Mouse (Mus musculus) embryonic facial prominence, embryonic 15.5 days (tissue): ENCODE measurements around the gene Gm20388. TPM values are rescaled to one million over a fixed set of nuclear protein-coding genes. Genes with fewer than 3 reads are reported as not detected.

Source experiments
- ATAC-seq: fragments of 200-750 bp; cut with Nextera tagmentation; 2 replicates; pipeline ENCODE4 v1.8.0; 2017; ENCODE audit warnings: low read depth, moderate TSS enrichment; ENCODE audit not compliant: insufficient number of reproducible peaks, low FRiP score, low TSS enrichment
- H3K27ac ChIP-seq: fragments of 300-500 bp; sonication (generic); replicated peaks from 2 replicates; pipeline ENCODE4 v1.5.1; 2015; ENCODE audit warnings: mild to moderate bottlenecking, inconsistent platforms
- H3K27me3 ChIP-seq: fragments of 300-500 bp; sonication (generic); 2 replicates; pipeline ENCODE4 v1.6.1; 2015; ENCODE audit warnings: inconsistent platforms
- H3K36me3 ChIP-seq: fragments of 300-500 bp; sonication (generic); 2 replicates; pipeline ENCODE4 v1.6.1; 2015; ENCODE audit warnings: mild to moderate bottlenecking, inconsistent platforms
- H3K4me1 ChIP-seq: fragments of 300-500 bp; sonication (generic); 2 replicates; pipeline ENCODE4 v1.6.1; 2015; ENCODE audit warnings: inconsistent platforms
- H3K4me2 ChIP-seq: fragments of 300-500 bp; sonication (generic); replicated peaks from 2 replicates; pipeline ENCODE4 v1.6.1; 2015; ENCODE audit warnings: mild to moderate bottlenecking, inconsistent platforms
- H3K4me3 ChIP-seq: fragments of 300-500 bp; sonication (generic); replicated peaks from 2 replicates; pipeline ENCODE4 v1.5.1; 2015; ENCODE audit warnings: mild to moderate bottlenecking, inconsistent platforms
- H3K9ac ChIP-seq: fragments of 300-500 bp; sonication (generic); 2 replicates; pipeline ENCODE4 v1.6.1; 2015; ENCODE audit warnings: inconsistent platforms
- H3K9me3 ChIP-seq: fragments of 300-500 bp; sonication (generic); replicated peaks from 2 replicates; pipeline ENCODE4 v1.6.1; 2016; ENCODE audit warnings: inconsistent platforms
- WGBS: fragments of 180-500 bp; shearing (Covaris S2); methylation state at CpG from one replicate; pipeline ENCODE4 v1.1.7; 2015; 5-methylcytosine and 5-hydroxymethylcytosine counted together
- polyA plus RNA-seq: library from polyadenylated mRNA; unstranded; fragments of >200 nt; fragmentation: Nextera tagmentation; extraction: Ambion mirVana; gene quantifications from 2 replicates; pipeline ENCODE4 v1.2.1, GENCODE M21; 2015

Gm20388 gene
- polyA plus RNA-seq, 1 experiment from 2014 or later: 8.0 TPM

GRCm38 (mm10) chr8:121115136-121115535, 1204.5 kb downstream of the Gm20388 start:
- no peak overlapping the region for H3K27ac ChIP-seq
- 2% methylated on average over 25 of the region's 25 CpGs for WGBS
- H3K4me3 ChIP-seq: 0 out of 2 replicates have a peak overlapping the region, but pooled peaks have one; percentile 1
- H3K4me2 ChIP-seq: no peak overlapping the region
- H3K4me1 ChIP-seq: peaks cover 31% of the 10 kb centered on the region
- no peaks in the 10 kb centered on the region for H3K36me3 ChIP-seq
- no peaks in the 10 kb centered on the region for H3K9me3 ChIP-seq
- no peak overlapping the region for H3K9ac ChIP-seq
- H3K27me3 ChIP-seq: peaks cover 73% of the 10 kb centered on the region
- ATAC-seq: no peak

GRCm38 (mm10) chr8:121115948-121116347, 1205.3 kb downstream of the Gm20388 start, which contains the start of gene Foxc2:
Foxc2 (plus strand) TSS chr8:121116171.
- Histone ChIP-seq H3K9me3 (no peaks in the 10 kb centered on the region), H3K4me3 (peak within 1 kb of the TSS; percentile 47), H3K36me3 (no peaks in the 10 kb centered on the region), H3K4me2 (peak within 1 kb of the TSS; percentile 79), H3K4me1 (peaks cover 31% of the 10 kb centered on the region), H3K27ac (peak within 1 kb of the TSS; percentile 44), H3K9ac (peak within 1 kb of the TSS; percentile 42), H3K27me3 (peaks cover 81% of the 10 kb centered on the region)
- peak; percentile 74 for ATAC-seq
- WGBS: 0% methylated on average over 25 of the region's 25 CpGs

- H3K27ac ChIP-seq: peak overlapping the region; percentile 44
- peak overlapping the region; percentile 79 for H3K4me2 ChIP-seq
- WGBS: under 1% methylated on average over 55 of the region's 55 CpGs
- peaks cover 31% of the 10 kb centered on the region for H3K4me1 ChIP-seq
- H3K9ac ChIP-seq: peak overlapping the region; percentile 42
- 0 out of 2 replicates have a peak, but pooled peaks have one; percentile 48 for ATAC-seq
- peak overlapping the region; percentile 47 for H3K4me3 ChIP-seq
- H3K36me3 ChIP-seq: no peaks in the 10 kb centered on the region
- no peaks in the 10 kb centered on the region for H3K9me3 ChIP-seq
- peaks cover 89% of the 10 kb centered on the region for H3K27me3 ChIP-seq
These were observed 1206.0 kb downstream of the Gm20388 start for GRCm38 (mm10) chr8:121116591-121117185.

GRCm38 (mm10) chr8:121117186-121117651, 1206.6 kb downstream of the Gm20388 start:
- peaks cover 91% of the 10 kb centered on the region for H3K27me3 ChIP-seq
- H3K4me2 ChIP-seq: peak overlapping the region; percentile 79
- H3K27ac ChIP-seq: no peak overlapping the region
- peaks cover 31% of the 10 kb centered on the region for H3K4me1 ChIP-seq
- WGBS: under 1% methylated on average over 62 of the region's 62 CpGs
- peak overlapping the region; percentile 47 for H3K4me3 ChIP-seq
- H3K9ac ChIP-seq: peak overlapping the region; percentile 26; the same call in 1 of the 2 replicates
- 0 out of 2 replicates have a peak, but pooled peaks have one; percentile 8 for ATAC-seq
- no peaks in the 10 kb centered on the region for H3K36me3 ChIP-seq
- H3K9me3 ChIP-seq: no peaks in the 10 kb centered on the region

- H3K4me3 ChIP-seq: peak overlapping the region; percentile 47
- no peaks in the 10 kb centered on the region for H3K36me3 ChIP-seq
- H3K9me3 ChIP-seq: no peaks in the 10 kb centered on the region
- H3K4me2 ChIP-seq: peak overlapping the region; percentile 79
- peaks cover 93% of the 10 kb centered on the region for H3K27me3 ChIP-seq
- no peak for ATAC-seq
- 0 out of 2 replicates have a peak overlapping the region, but pooled peaks have one; percentile 26 for H3K9ac ChIP-seq
- peaks cover 31% of the 10 kb centered on the region for H3K4me1 ChIP-seq
- no peak overlapping the region for H3K27ac ChIP-seq
- 1% methylated on average over 28 of the region's 28 CpGs for WGBS
These were observed 1207.3 kb downstream of the Gm20388 start for GRCm38 (mm10) chr8:121117906-121118305.

GRCm38 (mm10) chr8:121118634-121119420, 1208.2 kb downstream of the Gm20388 start:
- ATAC-seq: no peak
- H3K27ac ChIP-seq: no peak overlapping the region
- no peaks in the 10 kb centered on the region for H3K36me3 ChIP-seq
- 9% methylated on average over 18 of the region's 18 CpGs for WGBS
- H3K9ac ChIP-seq: no peak overlapping the region
- H3K4me3 ChIP-seq: peak overlapping the region; percentile 47
- peaks cover 98% of the 10 kb centered on the region for H3K27me3 ChIP-seq
- H3K4me1 ChIP-seq: peaks cover 24% of the 10 kb centered on the region
- no peaks in the 10 kb centered on the region for H3K9me3 ChIP-seq
- H3K4me2 ChIP-seq: peak overlapping the region; percentile 22

- WGBS: 22% methylated on average over 12 of the region's 12 CpGs
- Histone ChIP-seq H3K36me3 (no peaks in the 10 kb centered on the region), H3K4me2 (peak overlapping the region; percentile 12; the same call in 1 of the 2 replicates), H3K4me3 (peak overlapping the region; percentile 47), H3K9me3 (no peaks in the 10 kb centered on the region), H3K27ac (no peak overlapping the region), H3K4me1 (peaks cover 27% of the 10 kb centered on the region), H3K27me3 (peaks cover 97% of the 10 kb centered on the region), H3K9ac (peak overlapping the region; percentile 9; the same call in 1 of the 2 replicates)
- ATAC-seq: no peak
These were observed 1209.2 kb downstream of the Gm20388 start for GRCm38 (mm10) chr8:121119635-121120455.

GRCm38 (mm10) chr8:121120456-121121419, 1210.1 kb downstream of the Gm20388 start:
- ATAC-seq: no peak
- WGBS: 20% methylated on average over 17 of the region's 17 CpGs
- H3K4me1 ChIP-seq: peaks cover 33% of the 10 kb centered on the region

GRCm38 (mm10) chr8:121121704-121122103, 1211.1 kb downstream of the Gm20388 start:
- Histone ChIP-seq H3K4me2 (no peak overlapping the region), H3K4me3 (no peak overlapping the region), H3K9me3 (no peaks in the 10 kb centered on the region), H3K9ac (no peak overlapping the region), H3K36me3 (no peaks in the 10 kb centered on the region), H3K4me1 (peaks cover 32% of the 10 kb centered on the region), H3K27ac (no peak overlapping the region), H3K27me3 (peaks cover 99% of the 10 kb centered on the region)
- no peak for ATAC-seq
- WGBS: 24% methylated on average over 8 of the region's 8 CpGs

More at GRCm38 (mm10) chr8:121120456-121121419, 1210.1 kb downstream of the Gm20388 start:
- H3K9me3 ChIP-seq: no peaks in the 10 kb centered on the region
- 0 out of 2 replicates have a peak overlapping the region, but pooled peaks have one; percentile 12 for H3K4me2 ChIP-seq
- no peak overlapping the region for H3K9ac ChIP-seq
- peaks cover 97% of the 10 kb centered on the region for H3K27me3 ChIP-seq
- no peaks in the 10 kb centered on the region for H3K36me3 ChIP-seq
- H3K4me3 ChIP-seq: no peak overlapping the region; the same call in 1 of the 2 replicates
- no peak overlapping the region for H3K27ac ChIP-seq

- Histone ChIP-seq H3K4me1 (peaks cover 25% of the 10 kb centered on the region), H3K9me3 (no peaks in the 10 kb centered on the region), H3K27ac (no peak overlapping the region), H3K27me3 (peaks cover 99% of the 10 kb centered on the region), H3K9ac (no peak overlapping the region), H3K36me3 (no peaks in the 10 kb centered on the region), H3K4me2 (no peak overlapping the region), H3K4me3 (no peak overlapping the region)
- 15% methylated on average over 7 of the region's 7 CpGs for WGBS
- no peak for ATAC-seq
These were observed 1211.7 kb downstream of the Gm20388 start for GRCm38 (mm10) chr8:121122368-121122767.
